Mouse (Mus musculus) bone marrow macrophage, adult 2 months (primary cell): ENCODE measurements around the gene Rassf3.

Experiments used
- CTCF ChIP-seq: IDR thresholded peaks from 2 replicates; pipeline ENCODE4 v1.5.1; 2012; ENCODE audit warnings: low read depth, mild to moderate bottlenecking, low read length, moderate library complexity
- POLR2A ChIP-seq: IDR thresholded peaks from 2 replicates; pipeline ENCODE4 v1.6.1; 2012; ENCODE audit warnings: mild to moderate bottlenecking, low read depth, low read length, borderline replicate concordance

DNA sequence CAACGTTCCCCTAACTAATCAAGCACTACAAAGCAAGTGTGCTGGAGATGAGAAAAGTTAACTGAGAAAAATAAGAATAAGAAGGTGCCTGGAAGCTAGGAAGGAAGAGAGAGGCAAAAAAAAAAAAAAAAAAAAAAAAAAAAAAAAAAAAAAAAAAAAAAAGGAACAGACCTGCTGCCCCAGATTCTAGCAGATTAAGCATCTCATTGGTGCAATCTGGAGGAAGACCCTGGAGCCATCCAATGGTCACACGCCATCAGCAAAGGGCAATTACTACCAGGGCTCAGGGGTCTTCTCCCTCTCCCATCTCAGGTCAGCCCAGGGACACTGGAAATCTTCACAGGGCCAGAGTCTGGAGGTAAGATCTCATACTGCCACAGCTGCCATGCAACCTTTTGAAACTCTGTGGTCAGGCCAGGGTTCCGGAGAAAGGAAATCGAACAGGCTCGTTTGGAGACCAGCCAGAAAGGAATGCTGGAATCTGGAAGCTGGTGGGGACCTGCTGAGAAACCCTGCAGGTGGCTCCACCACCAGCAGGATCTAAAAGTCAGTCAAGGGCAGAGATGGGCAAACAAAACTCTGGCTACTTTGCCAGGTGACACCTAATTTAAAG lies 49.6 kb downstream of the Rassf3 start:
- no peak for TF ChIP-seq CTCF
- no peak for TF ChIP-seq POLR2A
